Mouse (Mus musculus) ES-Bruce4 (cell line): ENCODE data around the gene Tjp2. TPM values are rescaled to one million over a fixed set of nuclear protein-coding genes. Genes with fewer than 3 reads are reported as not detected.

Experiments
- H3K27ac ChIP-seq: 2 replicates; pipeline ENCODE4 v1.5.1; 2012; ENCODE audit warnings: low read length, inconsistent platforms; ENCODE audit not compliant: insufficient read depth
- H3K27me3 ChIP-seq: 2 replicates; pipeline ENCODE4 v1.6.1; 2012; ENCODE audit warnings: mild to moderate bottlenecking, low read length, inconsistent platforms; ENCODE audit not compliant: control insufficient read depth, poor library complexity, insufficient read depth, severe bottlenecking
- H3K36me3 ChIP-seq: 2 replicates; pipeline ENCODE4 v1.6.1; 2012; ENCODE audit warnings: inconsistent platforms, mild to moderate bottlenecking, low read length, moderate library complexity; ENCODE audit not compliant: control insufficient read depth, poor library complexity, insufficient read depth, severe bottlenecking
- H3K4me1 ChIP-seq: one replicate; pipeline ENCODE4 v1.8.1; 2011; ENCODE audit warnings: low read length; ENCODE audit not compliant: control insufficient read depth, insufficient read depth
- H3K4me3 ChIP-seq: 2 replicates; pipeline ENCODE4 v1.5.1; 2011; ENCODE audit warnings: low read depth, mild to moderate bottlenecking, low read length
- H3K9ac ChIP-seq: 2 replicates; pipeline ENCODE4 v1.6.1; 2012; ENCODE audit warnings: low read depth, mild to moderate bottlenecking, inconsistent platforms; ENCODE audit not compliant: poor library complexity, severe bottlenecking
- H3K9me3 ChIP-seq: replicated peaks from 2 replicates; pipeline ENCODE4 v1.6.1; 2012; ENCODE audit warnings: mild to moderate bottlenecking, low read length, inconsistent platforms; ENCODE audit not compliant: control insufficient read depth, poor library complexity, insufficient read depth, severe bottlenecking
- CTCF ChIP-seq: IDR thresholded peaks from one replicate; pipeline ENCODE4 v1.8.1; 2011; ENCODE audit warnings: low read depth, low read length
- EP300 ChIP-seq: IDR thresholded peaks from 2 replicates; pipeline ENCODE4 v1.6.1; 2011; ENCODE audit warnings: low read depth, low read length; ENCODE audit not compliant: insufficient read depth
- POLR2A ChIP-seq: IDR thresholded peaks from one replicate; pipeline ENCODE4 v1.8.1; 2011; ENCODE audit warnings: low read length; ENCODE audit not compliant: insufficient read depth
- polyA plus RNA-seq: library from polyadenylated mRNA; stranded (reverse); fragments of >200 nt; gene quantifications from 2 replicates; pipeline ENCODE4 v1.2.4, GENCODE M21; 2011; ENCODE audit warnings: low read depth; ENCODE audit not compliant: missing spikeins, insufficient read depth, insufficient read length

Tjp2 gene
- polyA plus RNA-seq, 1 experiment = 114 TPM

DNA sequence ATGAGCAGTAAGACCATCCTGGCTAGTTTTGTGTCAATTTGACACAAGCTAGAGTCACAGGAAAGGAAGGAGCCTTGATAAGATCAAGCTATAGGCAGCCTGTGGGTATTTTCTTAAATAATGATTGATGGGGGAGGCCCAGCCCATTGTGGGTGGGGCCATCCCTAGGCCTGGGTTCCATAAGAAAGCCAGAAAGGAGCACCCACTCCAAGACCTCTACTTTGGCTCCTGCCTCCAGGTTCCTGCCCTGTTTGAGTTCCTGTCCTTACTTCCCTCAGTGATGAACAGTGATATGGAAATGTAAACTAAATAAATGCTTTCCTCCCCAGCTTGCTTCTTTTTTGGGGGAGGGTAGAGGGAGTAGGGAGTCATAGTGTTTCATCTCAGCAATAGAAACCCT is 7.0 kb downstream of the Tjp2 start:
- 0 out of 2 replicates have a peak overlapping the region, but pooled peaks have one; percentile 42 for H3K9ac ChIP-seq
- H3K27ac ChIP-seq = peak overlapping the region; percentile 60; the same call in 1 of the 2 replicates
- no peak for TF ChIP-seq CTCF
- no peak for TF ChIP-seq POLR2A
- no peak for TF ChIP-seq EP300
- peaks cover 6% of the 10 kb centered on the region for H3K4me1 ChIP-seq
- H3K4me3 ChIP-seq = no peak overlapping the region
- H3K27me3 ChIP-seq = no peaks in the 10 kb centered on the region
- no peaks in the 10 kb centered on the region for H3K9me3 ChIP-seq
- H3K36me3 ChIP-seq = no peaks in the 10 kb centered on the region

DNA sequence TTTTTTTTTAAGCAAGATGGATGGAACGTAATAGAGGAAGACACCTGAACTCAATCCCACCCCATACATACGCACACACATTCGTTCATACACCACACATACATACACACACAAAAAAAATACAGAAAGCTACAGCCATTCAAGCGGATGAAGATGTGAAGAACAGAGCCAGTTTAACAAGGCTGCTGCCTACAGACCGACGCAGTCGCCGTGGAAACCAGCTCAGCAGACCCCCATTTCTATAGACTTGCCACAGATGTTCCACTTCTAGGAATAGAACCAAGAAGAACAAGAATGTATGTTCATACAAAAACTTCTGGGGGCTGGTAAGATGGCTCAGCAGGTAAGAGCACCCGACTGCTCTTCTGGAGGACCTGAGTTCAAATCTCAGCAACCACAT is 8.1 kb downstream of the Tjp2 start:
- no peaks in the 10 kb centered on the region for H3K36me3 ChIP-seq
- peaks cover 5% of the 10 kb centered on the region for H3K4me1 ChIP-seq
- no peak overlapping the region for H3K4me3 ChIP-seq
- no peaks in the 10 kb centered on the region for H3K27me3 ChIP-seq
- no peak overlapping the region for H3K27ac ChIP-seq
- peak overlapping the region; percentile 56; the same call in 1 of the 2 replicates for H3K9ac ChIP-seq
- no peaks in the 10 kb centered on the region for H3K9me3 ChIP-seq
- TF ChIP-seq POLR2A (no peak), CTCF (no peak), EP300 (no peak)

DNA sequence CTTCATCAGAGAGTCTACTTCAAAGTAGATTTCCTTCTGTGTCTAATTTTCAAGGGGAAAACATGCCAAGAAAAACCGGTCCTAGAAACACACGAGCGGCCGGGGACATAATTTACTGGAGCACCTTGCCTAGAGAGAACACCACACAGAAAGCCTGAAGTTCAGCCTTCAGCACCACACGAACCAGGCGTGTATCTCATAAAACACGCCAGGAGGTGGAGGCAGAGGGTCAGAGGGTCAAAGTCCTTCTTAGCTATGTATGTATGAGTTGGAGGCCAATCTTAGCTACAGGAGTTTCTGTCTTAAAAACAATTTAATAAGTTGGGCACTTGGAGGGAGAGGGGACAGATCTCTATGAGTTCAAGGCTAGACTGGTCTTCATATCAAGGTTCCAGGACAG is 9.9 kb downstream of the Tjp2 start:
- no peaks in the 10 kb centered on the region for H3K36me3 ChIP-seq
- H3K4me1 ChIP-seq = peaks cover 5% of the 10 kb centered on the region
- H3K27me3 ChIP-seq = no peaks in the 10 kb centered on the region
- no peaks in the 10 kb centered on the region for H3K9me3 ChIP-seq
- no peak overlapping the region for H3K9ac ChIP-seq
- TF ChIP-seq EP300 (no peak), POLR2A (no peak), CTCF (no peak)
- H3K27ac ChIP-seq = no peak overlapping the region
- no peak overlapping the region for H3K4me3 ChIP-seq

DNA sequence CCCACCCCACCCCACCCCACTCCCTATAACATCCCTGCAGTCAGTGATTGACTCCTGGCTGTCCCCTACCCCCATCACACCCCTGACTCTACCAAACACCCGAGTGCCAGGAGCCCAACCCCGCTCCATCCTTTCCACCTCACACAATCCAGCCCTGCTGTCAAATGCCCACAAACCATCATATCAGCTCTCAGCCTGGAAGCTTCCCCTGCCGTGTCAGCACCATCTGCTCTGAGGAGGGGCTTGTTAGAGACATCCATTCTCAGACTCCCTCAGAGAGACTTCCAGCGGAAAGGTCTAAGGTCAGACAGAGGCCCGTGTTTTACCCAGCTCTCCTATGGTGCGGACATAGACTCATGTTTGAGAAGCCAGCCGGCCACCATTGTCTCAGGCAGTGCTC is 11.5 kb downstream of the Tjp2 start:
- no peak for TF ChIP-seq CTCF
- no peak for TF ChIP-seq EP300
- TF ChIP-seq POLR2A = no peak
- H3K27me3 ChIP-seq = no peaks in the 10 kb centered on the region
- H3K4me3 ChIP-seq = no peak overlapping the region
- H3K4me1 ChIP-seq = peaks cover 4% of the 10 kb centered on the region
- no peaks in the 10 kb centered on the region for H3K36me3 ChIP-seq
- no peaks in the 10 kb centered on the region for H3K9me3 ChIP-seq
- no peak overlapping the region for H3K27ac ChIP-seq
- no peak overlapping the region for H3K9ac ChIP-seq

DNA sequence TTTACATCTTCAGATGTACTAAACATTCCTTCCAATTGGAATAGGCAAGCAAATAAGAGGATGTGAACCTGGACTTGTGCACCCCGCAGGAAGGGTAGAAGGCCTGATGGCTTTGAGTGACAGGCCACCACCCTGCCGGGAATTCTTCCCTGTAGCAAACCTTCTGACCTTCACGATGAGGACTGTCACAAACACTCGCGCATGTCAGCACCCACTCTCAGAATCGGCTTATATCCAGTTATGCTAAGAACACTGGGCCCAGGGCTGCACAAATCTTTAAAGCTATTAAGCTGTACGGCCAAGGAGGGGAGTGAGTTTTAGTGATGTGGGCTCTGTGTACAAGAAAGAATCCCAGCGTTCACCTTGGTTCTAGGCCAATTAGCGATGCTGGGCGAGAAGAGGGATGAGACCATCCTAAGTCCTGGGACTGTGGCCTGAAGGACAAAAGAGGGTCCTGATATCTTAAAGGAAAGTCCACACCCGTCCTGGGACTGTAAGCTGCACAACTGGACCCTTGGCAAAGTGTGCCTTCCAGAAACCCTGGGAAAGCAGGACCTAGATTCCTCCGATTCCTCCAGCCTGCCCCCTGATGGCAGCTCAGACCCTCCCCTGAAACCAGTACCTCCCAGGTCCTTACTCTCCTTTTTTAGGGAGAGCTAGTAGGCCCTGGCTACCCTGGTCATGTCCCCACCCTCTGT is 12.1 kb downstream of the Tjp2 start:
- Histone ChIP-seq H3K36me3 (no peaks in the 10 kb centered on the region), H3K27me3 (no peaks in the 10 kb centered on the region), H3K27ac (no peak overlapping the region), H3K4me3 (no peak overlapping the region), H3K4me1 (peaks cover 4% of the 10 kb centered on the region), H3K9ac (no peak overlapping the region), H3K9me3 (no peaks in the 10 kb centered on the region)
- TF ChIP-seq POLR2A = no peak
- TF ChIP-seq EP300 = no peak
- TF ChIP-seq CTCF = peak; percentile 16

DNA sequence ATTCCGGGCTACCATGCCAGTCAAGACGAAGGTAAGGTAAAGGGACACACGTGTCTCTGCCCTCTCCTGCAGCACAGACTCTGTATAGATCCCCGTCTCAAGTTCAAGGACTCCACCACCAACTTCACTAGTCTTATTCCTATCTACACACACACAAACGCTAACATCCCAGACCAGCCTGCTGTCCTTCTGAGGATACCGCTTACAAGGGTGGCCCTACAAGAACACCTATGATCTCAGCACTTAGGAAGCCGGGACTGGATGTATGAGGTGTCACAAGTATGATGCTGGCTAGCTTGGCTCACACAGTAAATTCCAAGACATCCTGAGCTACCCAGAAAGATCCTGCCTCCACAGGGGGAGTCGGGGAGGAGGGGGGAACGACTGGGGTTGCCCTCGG is 13.7 kb downstream of the Tjp2 start:
- Histone ChIP-seq H3K36me3 (no peaks in the 10 kb centered on the region), H3K4me1 (peaks cover 5% of the 10 kb centered on the region)
- TF ChIP-seq CTCF (no peak), POLR2A (no peak), EP300 (no peak)

More for the DNA sequence above, 13.7 kb downstream of the Tjp2 start:
- Histone ChIP-seq H3K27ac (no peak overlapping the region), H3K9ac (no peak overlapping the region), H3K4me3 (no peak overlapping the region), H3K27me3 (no peaks in the 10 kb centered on the region), H3K9me3 (no peaks in the 10 kb centered on the region)
